Mouse (Mus musculus): ENCODE data around the gene Dlg2.

The Dlg2 gene

DNA sequence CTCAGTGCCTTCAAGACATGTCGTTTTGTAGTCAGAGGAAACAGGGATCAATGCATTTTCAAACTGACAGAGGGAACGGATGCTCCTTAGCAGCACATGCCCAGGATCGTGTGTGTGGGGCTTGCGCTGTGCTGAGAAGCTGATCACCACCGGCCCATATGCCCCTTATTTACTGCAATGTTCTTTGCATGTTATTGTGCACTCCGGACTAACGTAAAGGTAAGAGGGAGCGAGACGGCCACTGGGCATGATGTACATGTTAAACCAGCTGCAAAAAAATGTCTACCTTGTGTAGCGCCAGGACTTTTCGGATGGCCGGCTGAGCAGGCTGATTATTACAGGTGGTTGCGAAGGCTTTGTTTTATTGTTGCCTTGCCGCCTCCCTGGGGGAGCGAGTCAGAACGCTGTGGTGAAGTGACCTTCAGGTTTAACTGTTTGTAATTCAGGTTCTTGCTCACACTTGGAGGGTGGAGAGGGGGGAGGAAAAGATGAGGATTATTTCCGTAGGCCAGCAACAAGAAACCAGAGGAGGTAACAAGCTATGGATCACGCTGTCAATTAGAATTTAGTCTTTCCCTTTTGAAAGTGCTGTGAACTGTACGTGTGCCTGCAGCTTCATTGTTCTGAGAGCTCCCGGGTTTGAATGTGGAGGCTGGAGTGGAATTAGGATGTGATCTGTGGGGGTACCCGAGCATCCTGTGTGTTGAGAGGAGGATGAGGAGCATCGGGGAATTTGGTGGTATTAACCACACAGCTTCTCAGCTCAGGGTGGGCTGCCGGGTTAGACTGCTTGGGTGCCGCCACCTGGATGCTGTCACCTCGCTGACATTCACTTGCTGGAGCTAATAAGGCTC, 614.6 kb downstream of the Dlg2 start:
- DNase-seq: no peak

DNA sequence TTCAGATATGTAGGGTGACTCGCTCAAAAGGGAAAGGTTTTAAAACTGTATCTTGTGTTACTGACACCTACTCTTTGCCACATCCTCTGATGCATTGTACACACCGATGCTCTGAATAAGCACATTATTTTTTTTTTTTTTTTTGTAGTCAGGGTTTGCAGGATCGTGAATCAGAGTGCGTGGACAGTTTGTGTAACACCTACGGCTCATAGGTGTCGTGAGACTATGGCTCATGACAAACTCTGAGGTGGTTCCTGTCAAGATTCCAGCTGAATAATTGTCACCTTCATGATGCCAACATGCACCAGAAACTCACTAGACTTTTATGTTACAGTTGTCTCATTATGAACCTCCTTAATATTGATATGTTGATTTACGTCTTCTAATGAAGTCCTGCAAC, 620.0 kb downstream of the Dlg2 start:
- DNase-seq: no peak

DNA sequence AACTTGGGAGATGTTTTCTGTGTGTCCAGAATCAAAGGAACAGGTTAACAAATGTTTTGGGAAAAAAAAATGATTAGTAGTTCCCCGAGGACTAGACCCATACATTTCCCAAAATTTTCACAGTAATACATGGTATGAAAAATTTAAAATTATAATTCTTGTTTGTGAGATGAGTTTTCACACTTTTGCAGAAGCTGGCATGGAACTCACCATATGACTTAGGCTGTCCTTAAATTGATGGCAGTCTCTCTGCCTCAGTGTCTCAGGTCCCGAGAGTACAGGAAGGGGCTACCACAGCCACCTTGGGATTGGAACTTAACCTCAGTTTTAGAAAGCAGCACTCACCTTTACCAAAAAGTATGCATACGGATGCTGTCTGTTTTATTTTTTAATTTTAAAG, 622.0 kb downstream of the Dlg2 start:
- no peak for DNase-seq

DNA sequence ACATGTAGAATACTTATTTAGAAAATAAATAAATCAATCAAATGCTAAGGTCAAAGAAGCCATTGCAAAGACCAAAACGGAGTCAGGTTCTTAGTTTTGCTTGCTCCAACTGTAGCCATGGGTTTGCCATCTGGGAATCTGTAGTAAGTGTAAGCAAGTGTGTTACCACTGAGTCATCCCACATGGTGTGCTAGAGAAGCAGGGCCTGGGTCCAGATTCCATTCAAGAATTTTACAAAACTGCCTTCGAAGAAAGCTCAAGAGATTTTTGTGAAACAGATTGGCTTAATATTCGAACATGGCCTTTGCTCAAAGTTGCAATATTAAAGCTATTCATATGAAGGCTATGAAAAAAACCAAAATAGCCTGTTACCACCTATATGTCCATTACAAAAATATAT, 633.1 kb downstream of the Dlg2 start:
- no peak for DNase-seq

DNA sequence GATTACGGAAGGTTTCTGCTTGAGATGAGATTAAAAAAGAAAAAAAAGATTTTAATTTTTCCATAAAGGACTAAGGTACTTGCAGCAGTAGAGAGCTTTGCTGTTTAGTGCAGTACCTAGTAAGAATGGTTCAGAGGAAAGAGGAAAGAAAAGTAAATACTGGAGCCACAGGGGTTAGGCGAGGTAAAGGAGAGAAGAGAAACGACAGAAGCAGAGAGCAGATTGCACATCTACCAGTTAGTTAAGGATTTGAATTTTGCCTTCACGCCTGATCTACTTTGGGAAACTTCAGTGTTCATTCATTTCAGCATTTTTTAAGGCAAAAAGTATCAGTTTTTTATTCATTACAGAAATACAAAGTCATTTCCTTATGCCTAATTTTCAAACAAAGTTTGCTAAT, 655.7 kb downstream of the Dlg2 start:
- DNase-seq: no peak

DNA sequence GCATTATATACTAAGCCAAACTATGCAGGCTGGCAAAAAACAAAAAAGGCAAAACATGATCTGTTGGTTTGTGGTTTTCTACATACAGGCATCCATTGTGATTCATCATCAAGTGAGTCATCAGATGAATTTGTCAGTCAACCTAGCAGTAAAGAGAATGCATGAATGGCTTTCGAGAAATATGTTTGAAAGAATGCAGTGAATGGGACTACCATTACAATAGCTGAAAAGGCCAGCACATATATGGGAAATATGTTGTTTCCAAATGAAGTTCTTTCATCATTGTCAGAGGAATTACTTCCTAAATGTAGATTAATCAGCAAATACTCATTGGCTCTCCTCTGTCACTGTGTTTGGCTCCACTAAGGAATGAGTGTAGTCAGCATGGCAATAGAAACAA, 677.6 kb downstream of the Dlg2 start:
- DNase-seq: no peak

DNA sequence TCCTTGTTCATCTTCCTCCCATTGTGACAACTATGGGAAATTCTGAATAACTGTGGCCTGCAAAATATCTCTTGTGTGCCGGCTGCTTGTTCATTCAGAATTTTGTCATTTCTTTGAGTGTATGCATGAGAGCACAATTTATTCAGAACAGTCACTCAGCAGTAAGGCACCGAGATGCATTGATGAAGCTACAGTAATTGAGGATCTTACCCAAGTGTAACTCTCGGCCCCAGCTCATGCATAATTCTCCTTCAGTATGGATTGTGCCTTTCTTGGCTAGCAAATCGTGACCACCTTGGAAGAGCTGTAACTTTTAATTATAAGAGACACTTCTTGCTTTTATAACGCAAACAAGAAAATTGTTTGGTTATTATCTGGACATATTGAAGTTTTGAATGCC, 682.7 kb downstream of the Dlg2 start:
- no peak for DNase-seq

DNA sequence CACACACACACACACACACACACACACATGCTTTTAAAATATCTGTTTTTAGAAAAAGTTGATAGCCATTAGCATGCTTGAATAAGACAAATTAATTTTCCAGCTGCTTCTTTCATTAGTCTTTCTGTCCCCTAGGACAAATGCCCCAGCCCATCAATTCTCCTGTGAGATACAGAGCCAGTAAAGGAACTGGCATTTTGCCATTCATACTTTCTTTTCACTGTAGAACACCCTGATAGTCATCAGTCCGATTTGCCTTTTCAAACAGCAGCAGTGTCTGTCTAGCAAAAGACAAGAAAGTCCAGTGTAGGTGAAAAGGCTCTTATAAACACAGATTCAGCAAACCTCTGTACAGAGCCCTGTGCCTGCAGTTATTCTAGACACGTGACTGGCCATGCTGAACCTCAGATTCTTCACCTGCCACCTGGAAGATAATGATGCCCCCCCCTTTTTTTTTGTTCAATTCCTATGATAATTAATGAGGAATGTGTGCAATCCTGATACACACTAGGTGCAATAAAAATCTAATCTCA, 685.2 kb downstream of the Dlg2 start:
- DNase-seq: no peak

DNA sequence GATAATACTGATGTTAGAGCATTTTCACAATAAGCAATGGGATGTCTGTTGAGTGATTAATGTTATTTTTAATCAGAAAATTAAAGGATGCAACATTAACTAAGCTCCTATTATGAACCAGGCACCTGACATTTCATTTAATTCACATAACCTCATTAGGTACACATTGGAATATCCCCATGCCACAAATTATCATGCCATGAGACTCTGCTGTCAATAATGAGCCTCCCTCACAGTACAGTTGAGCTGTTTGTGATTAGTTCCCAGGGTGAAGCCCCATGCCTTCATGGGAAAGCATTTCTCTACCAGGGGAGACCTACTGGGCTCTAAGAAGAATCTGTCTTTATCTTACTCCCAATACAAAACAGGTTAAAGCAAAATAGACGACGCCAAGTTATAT, 697.1 kb downstream of the Dlg2 start:
- DNase-seq: no peak

DNA sequence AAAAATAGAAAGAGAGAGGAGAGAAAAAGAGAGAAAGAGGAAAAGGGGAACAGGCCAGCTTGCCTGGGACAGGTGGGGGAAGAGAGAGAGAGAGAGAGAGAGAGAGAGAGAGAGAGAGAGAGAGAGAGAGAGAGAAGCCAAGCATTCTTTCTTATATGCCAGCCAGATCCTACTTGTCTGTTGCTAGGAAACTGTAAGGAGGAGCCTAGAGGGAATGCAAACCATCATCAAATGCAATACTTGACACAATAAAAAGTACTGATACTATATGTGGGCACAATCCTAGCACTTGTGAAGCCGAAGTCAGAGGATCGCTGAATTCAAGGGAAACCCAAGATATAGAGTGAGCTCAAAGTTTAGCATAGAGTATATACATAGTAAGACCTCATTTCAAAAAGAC, 711.7 kb downstream of the Dlg2 start:
- DNase-seq: no peak

DNA sequence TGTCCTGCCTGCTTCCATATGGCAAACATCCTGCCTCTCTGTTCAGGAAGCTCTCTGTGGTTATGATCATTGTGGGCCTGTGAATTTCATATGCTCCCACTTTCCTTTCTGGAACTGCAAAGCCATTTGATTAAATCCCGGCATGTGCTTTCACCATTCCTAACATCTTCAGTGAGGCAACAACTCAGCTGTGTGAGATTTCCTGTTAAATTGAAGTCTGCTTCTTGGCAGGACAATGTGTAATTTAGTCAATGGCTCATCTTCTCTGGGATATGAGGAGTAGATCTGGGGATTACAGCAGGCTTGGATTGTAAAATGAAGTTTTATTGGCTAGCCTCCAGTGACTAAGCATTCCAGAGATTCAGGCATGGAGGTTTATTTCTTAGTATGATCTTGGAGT, 722.9 kb downstream of the Dlg2 start:
- DNase-seq: no peak

DNA sequence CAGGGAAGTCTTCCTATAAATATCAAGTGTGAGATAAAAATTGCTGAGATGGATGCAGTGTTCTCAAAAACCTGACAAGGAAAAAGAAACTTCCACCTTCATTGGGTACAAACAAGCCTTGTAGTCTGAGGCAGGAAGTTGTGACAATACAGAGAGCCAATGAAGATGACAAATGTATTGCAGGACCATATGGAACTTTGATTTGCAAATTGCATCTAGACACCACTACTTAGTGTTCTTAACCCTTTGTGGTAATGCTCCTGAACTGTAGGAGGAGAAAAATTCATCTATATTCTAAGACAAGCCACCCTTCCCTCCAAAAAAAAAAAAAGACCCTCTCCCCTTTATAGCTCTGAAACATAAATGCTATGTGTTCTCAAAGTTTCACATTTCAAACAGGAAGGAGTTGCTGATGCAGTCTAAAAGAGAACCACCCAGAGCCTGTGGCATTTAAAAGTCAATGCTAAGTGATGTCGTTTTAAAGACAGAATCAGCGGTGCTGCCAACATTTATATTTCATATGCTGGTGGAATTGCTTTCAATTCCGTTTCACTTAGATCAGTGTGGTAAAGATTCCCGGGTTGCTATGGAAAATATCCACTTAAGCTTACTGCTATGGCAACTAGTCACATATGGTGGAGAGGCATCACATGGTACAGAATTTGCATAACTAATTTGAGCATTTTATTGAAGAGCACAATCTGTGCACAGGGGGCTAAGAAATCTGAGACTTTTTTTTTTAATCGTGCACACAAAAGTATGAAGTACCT, 731.8 kb downstream of the Dlg2 start:
- no peak for DNase-seq

DNA sequence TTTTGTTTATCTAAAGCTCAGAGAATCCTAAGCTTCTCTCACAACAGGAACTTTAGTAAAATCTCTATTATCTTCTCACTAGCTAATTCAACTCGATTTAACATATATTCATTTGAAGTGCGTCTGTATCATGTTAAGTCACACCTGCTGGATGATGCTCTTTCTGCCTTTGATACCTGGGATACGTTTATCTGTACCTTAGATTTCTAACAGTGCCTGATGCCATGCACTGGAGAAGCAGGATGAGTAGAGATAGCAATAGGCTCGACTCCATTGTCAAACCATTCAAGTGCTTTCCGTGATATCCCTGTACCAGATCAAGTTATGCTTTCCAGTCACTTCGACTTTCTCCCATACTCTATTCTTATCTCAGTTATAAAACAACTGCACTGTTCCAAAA, 732.5 kb downstream of the Dlg2 start:
- no peak for DNase-seq

DNA sequence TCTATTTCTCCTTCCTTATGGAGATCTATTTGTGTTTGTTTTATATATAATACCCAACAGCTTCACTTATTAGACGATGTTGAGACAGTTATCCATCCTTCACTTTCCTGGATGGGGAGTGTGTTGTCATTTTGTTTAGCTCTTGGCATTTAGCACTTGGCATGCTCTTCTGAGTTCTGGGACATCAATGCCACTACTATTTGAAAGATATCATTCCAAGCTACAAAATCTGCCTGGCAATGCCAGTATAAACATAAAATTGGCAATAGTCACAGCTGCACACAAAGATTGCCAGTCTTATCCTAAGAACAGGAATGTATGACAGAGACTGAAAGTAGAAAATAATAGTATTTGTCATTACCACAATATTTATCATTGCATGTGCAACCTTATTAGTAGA, 735.8 kb downstream of the Dlg2 start:
- DNase-seq: no peak

DNA sequence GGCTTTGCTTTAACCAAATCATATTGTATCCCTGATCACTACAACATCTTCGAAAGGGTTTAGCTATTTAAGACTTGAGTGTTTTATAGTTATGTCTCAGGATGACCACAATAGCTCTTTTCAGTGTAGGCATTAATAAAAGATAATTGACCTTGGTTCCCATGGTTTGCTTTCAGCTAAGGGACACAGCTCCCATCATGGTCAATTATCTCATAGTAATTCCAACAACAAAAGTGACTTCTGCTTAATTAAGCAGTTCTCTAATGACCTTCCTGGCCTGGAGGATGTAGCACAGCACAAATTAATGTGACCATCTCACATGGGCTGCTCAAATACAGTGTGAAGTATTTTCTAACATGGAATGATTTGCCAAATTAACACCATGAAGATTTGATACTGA, 738.4 kb downstream of the Dlg2 start:
- DNase-seq: no peak

DNA sequence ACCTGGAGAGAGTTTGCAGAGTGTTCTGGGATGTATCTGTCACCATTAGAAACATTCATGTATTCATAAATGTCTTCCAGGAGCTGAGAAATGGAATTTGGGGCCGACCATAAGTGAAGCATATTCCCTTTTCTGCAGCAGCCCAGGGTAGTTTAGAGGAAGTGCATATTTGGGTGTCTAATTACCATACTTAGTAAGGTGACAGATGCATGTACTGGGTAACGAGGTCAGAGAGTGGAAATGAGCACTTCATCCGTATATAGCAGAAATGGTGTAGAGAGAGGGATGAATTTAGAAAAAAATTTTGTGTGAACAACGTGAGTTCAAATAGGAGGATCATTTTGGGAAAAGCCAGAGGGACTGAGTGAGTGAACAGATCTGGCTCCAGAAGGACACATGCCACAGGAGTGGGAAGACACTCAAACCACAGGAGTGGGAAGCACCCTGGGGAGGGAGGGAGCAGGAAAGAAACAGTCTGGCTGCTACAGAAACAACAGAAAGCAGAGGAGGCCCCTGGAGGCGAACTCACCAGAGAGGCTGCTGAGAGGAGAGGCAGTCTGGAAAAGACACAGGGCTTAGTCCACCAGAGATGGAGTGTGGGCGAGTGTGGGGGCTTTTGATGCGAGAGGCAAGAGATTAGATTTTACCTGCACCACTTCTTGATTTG, 742.0 kb downstream of the Dlg2 start:
- no peak for DNase-seq

DNA sequence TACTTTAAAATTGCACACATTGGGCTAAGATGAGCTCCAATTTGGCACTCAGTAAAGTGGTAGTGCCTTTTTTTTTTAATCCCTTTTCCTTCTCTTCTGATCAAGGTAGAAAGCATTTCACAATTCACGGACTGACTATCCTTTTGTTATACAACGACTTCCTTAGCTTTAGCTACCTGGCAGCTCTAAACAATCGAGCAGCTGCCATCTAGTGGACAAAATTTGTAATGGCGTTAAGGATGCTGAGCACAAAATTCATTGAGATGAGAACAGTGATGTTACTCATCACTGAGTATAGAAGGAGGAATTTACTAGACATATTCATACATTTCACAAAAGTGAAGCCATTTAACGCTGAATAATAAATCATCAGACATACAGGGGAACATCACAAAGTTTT, 750.0 kb downstream of the Dlg2 start:
- DNase-seq: peak; percentile 7

DNA sequence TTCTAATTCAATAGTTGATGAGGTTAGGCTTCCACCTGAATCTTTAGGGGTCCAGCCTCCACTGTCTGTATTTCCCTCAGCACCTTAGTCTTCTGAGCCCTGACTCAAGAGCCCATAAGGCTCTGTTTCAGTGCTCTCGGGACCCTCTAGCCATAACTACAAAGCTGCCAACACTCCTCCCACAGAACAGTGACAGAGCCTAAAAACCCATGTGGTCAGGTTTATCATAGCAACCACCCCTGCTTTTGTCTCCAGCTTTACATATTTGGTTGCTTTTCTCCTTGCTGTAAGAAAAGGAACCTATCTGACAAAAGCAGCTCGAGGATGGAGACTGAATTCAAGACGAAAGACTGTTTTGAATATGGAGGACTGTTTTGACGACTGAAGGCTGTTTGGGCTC, 765.2 kb downstream of the Dlg2 start:
- DNase-seq: no peak

DNA sequence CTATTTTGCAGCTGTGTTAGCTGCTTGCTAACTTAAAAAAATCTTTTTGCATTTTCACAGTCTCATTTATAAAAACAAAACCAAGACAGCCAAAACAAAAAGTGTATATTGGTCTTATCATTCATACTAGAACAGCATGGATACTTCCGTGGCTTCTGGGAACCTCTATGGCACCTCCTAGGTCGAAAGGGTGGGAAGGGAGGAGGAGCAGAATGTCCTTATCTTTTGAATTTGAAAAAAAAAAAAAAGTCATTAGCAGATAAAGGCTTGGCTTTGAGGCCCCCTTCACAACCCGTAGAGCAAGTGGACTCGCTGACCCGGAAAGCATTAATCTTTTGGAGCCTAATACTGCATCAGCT, 785.2 kb downstream of the Dlg2 start:
- no peak for DNase-seq

DNA sequence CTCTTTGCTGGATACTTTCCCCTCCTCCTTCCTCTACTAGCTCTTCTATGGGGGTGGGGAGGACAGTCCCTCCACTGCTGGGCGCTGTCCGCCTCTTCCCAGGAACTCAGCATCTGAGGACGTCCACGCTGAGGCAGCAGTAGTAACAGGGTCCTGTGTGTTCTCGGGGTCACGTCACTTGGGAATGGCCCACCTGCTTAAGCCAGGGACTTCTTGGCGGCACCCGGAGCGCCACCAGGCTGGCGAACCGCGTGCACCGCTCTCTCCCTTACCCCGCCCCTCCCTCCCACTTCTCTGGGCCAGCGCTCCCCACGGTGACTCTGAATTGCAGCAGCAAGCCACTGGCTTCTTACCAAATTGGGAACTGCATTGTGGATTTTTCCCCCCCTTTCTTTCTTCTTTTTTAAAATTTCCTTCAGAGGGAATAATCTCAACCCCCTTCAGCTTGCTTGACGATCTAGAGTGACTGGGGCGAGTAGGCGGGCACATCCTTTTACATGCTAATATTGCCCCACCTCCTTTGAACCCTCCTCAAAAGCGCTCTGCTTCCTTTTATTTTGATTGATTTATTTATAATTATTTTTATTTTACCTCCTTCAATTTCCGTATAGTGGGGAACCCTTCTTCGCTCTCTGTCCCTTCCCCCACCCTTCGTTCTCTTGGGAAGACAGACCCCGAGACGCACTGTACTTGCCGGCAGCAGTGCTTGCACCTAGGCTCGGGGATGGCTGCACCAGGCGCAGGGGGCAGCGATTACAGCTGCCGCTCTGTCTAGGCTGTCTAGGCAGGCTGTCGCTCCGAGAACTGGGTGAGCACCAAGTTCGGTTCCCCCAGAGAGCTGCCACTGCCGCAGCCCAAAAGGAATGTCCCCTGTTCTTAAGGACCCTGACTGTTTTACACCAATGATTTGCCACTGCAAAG, 785.8 kb downstream of the Dlg2 start:
- DNase-seq: peak; percentile 3

DNA sequence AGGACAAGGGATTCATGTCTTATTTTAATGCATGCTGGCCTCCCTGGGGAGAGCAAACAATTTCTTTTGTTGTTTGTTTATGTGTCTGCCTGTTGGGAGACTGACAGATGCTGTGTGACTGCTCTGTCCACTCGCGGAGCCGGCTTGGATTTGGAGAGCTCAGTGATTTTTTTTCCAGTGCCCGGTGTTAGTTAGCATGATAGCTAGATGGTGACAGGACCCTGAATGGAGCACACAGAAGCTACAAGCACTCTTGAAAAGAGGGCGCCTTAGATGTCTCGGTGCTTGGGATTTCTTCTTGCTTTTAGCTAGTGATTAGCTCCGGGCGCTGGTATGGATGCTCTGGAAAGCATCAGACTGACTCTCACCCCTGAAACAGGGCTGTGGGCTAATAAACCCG, 786.5 kb downstream of the Dlg2 start:
- no peak for DNase-seq

DNA sequence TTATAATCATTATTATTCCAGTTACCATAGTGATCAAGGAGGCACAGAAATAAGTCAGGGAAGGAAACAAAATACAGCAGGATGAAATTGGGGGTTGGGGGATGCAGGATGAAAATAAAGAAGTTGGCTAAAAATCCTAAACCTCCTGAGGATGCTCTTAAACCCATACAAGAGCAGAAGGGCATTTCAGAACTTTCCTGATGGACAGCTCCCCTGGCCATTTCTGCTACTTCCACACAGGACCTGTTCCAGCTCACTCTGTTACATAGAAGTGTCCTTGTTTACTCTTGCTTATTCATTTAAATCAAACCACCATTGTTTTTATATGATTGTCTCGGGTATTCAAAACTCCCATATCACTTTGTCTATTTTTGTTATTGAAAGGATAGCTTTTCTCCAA, 791.3 kb downstream of the Dlg2 start:
- peak; percentile 7 for DNase-seq

DNA sequence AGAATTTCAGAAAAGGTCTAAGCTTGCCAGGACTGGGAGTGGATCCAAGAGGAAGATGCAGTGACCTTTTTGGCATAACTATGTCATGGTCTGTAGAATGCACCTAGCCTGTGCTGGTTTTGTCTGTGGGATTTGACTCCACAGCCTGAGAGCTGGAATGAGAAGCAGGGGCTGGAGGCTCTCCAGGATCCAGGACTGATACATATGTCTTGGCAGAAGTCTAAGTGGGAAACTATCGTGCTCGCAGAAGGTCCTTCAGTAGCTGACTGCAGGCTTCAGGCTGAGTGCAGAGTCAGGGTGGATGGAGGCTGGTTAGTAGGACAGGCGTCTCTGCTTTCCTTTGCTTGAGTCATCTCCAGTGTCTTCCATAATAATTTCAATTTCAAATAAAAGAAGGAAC, 807.7 kb downstream of the Dlg2 start:
- no peak for DNase-seq
